Mouse (Mus musculus): Measurements from ENCODE around the gene Cd7.
A peak's percentile ranks its signal among the peaks of the same experiment; 100 is the strongest.
"Not testable (repeated sequence)": the region's sequence is repeated elsewhere in the genome, so short reads cannot be mapped to it uniquely, and the experiment has no call there.

The Cd7 gene

DNA sequence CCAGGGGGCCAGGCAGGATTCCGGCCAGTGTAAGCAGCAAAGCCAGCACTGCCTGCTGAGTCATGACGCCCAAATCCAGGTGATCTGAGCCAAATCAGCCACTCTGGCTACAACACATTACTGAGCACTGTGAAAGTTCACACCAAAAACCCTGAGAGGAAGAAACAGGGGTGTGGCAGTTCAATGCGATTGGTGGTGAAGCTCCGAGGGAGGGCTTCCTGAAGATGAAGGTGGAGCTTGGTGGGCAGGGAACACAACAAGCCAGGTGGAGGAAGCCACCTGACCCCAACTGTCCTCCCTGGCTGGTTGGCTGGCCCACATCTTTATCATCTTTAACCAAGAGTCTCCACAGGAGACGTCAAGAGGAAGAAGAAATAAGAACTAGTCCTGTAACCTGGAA lies at the start of gene Cd7:
TSS of gene Cd7 (minus strand) at position 117 of the 400 bp plus-strand sequence.
- DNase-seq: no peak

DNA sequence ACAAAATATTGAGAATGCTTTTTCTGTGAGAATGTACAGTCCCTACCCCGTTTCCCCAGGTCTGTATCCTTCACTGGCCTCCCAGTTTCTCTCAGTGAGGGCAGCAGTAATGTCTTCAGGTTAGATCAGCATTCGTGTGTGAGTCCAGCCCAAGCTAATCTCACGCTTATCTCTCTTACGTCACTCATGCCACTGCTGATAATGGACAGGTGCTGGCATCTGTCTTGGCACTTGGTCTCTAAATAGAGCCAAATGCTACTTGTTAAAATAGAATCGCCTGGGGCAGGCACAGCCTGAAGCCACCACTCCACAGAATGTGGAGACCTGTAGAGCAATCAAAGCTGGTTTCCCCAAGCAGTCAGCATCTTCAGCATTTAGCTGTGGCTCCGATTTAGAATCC lies 49.8 kb upstream of the Cd7 start:
- no peak for DNase-seq

DNA sequence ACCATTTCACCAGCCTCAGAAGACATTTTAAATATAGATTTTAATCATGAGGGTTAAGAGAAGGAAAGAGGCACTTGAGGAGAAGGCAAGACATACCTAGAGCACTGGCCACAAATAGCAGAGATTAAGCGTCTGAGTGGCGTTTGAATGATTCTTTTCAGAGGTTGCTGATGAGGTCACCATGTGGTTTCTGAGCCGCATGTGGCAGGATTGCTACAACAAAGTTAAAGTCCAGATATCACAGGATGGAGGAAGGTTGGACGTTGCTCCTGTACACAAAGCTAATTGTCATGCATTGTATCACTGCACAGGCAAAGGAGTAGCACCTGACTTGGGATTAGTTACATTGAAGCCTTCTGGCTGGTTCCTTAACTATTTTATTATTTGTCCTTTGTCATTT lies 47.1 kb upstream of the Cd7 start:
- no peak for DNase-seq

DNA sequence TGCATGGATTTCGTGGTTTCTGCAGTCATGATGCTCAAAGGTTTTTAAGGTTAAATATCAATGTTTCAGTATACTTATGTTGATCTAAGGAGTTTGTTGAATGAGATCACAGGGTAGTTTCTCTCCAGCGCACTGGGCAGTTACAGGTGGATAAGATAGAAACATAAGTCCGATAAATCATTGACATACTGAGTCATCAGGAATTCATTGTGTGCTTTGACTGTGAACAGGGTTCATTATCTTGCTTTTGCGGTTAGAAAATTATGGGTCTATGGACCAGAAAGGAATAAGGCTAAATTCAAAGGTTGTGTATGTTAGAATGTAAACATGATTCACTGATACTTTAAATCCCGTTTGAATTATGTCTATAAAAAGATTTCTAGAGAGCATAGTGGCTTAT lies 46.0 kb upstream of the Cd7 start:
- DNase-seq: no peak

DNA sequence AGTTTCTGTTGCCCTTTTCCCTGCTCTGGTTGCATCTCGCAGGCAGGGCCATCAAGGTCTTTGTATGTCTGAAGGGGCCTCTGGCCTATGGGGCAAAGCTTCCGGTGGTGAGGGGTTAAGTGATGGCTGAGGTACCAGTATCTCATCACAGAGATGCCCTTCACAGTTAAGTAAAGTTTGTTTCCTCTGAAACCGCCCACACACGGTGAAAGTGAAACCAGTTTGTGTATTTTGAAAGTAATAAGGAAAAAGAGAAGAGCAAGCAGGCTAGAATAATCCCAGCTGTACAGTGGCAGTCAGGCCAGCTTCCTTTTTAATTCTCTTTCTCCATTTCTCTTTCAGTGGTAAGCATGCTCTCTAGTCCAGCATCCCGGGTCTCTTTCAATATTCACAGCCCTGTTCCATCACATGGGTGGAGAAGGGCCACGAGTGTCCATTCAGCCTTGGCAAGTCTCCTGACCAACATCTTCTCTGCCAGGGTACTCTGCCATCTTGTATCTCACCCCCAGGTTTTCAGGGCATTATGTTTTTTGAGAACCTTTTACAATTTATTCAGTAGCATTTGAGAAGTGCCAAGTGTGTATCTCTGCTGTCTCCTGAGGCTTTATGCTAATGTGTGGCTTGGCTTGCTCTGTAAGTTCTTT lies 43.8 kb upstream of the Cd7 start:
- DNase-seq: peak; percentile 22 to 30

DNA sequence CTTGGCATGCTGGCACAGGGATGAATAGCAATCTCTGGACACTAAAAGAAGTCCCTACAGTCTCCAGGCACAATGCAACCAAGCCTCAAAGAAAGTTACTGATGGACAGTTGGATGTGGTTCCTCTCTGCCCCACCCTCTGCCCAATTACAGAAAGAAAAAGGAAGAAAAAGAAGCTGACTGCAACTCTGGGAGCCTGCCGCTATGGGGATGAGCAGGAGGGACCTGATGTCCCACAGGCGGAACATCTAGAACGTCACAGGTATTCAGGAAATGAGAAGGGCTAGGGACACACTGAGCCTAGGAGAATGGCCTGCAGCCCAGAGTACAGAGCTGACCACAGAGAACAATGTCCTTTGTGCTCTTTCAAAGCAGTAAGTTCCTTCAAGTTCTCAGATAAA lies 43.0 kb upstream of the Cd7 start:
- DNase-seq: peak in 1 of 2 experiments; percentile 5

DNA sequence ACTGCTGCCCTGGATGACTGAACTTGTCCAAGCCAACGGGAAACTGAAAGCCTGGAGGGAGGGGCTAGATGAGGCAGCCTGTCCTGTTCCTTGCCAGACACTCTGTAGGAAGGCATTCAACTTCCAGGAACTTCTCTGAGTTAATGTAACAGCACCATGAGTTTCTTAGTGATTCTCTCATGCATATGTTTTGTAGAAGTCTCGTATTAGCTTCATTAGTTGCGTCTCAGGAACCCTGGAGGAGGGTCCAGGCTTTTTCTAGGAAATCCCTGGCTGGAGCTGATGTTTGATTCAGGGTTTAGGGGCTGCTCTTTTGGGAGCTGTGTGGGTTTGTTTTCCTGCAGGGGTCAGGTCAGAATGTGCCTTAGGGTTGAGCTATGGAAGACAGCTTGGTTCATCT lies 41.9 kb upstream of the Cd7 start, which contains the start of gene Sectm1a:
TSS of gene Sectm1a (minus strand) at position 101 of the 400 bp plus-strand sequence.
- no peak for DNase-seq

DNA sequence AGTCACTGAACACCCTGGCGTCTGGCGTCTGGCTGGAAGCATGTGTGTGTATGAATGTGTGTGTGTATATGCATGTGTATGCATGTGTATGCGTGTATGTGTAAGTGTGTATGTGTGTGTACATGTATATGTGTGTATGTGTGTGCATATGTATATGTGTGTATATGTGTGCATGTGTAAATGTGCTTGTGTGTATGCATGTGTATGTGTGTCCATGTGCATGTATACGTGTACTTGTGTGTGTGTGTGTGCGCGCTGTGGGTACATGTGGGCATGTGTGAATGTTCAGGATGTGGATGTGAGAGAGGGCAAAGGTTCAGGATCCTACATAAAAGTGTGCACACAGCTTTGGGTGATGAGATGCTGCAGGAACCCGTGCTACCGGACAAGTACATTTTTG lies 41.1 kb upstream of the Cd7 start:
- no peak for DNase-seq

DNA sequence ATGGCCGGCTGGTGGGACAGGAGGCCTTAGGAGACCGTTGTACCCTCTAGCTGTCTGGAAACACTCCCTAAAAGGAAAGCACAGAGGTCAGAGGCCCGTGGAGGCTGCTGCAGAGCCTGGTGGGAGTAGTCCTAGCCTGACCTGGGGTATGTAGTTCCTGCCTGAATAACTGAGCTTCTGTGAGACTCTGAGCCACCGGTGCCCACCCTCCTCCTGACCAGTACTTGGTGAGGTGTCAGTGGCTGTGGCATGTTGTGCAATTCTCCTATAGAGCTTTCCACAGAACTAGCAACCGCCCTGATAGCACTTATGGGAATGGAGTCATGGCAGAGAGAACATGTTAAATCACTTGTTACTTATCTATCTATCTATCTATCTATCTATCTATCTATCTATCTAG lies 36.4 kb upstream of the Cd7 start:
- no peak for DNase-seq

DNA sequence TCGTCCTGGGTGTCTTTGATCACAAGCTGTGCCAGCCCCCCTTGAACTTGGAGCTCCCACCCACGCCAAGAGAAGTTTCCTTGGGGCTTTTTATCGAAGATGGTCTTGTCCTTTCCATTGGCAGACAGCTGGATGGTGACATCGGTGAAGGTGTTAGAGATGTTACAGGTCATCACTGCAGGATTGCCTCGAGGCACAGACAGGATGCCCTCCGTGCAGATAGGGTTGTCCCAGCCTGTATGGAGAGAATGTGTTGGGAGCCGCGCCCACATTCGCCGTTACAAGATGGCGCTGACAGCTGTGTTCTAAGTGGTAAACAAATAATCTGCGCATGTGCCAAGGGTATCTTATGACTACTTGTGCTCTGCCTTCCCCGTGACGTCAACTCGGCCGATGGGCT lies 30.4 kb upstream of the Cd7 start:
- not testable (repeated sequence) for DNase-seq

DNA sequence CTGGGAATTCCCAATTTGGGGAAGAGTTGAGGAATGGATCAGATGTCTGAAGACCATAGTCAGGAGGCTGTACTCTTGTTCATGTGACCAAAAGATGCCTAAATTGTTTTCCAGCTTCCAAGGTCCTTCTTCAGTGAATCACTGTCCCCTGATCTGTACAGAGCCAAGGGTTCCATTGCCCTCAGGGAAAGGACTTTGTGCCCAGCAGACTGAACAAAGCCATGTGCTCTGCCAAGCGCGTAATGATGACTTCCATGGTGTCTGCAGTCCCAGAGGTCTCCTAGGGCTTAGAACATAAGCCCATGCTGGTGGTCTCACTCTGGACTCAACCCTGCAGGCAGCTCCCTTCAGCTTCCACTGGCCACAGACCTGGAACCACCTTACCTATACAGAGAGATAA lies 28.7 kb upstream of the Cd7 start:
- no peak for DNase-seq

DNA sequence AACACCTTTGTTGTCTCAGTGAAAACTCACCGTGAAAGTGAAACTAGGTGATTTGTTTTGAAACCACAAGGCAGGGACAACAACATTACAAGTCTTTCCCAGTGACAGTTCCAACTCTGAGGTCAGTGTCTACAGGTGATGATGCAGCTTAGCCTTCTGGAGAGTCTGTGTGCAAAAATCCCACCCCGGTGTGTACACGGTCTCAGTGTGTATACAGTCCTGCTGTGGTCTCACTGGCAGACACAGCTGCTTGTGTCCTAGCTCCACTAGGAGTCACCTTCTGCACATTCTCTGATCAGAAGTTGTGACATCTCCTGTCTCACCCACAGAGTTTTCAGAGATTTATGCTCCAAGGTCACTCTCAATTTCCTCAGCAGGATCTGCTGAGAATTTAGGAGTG lies 25.0 kb upstream of the Cd7 start:
- DNase-seq: no peak

DNA sequence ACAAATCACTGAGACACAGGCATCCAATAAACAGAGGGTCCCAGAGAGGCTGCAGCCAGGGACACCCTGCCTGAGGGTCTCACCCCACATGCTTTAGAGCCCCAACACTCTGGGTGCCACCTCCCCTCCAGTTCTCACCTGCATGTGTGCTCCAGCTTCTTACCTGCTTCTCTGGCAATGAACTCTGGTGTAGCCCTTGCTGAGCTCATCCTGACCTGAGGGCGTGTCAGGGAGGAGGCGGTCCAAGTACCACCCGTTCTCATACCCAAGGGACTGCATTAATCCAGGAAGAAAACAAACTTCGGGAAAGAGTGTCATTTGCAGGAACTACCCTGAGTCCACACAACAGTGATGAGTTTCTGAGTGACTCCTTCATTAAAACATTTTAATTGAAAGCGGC lies 24.2 kb upstream of the Cd7 start, which contains the start of gene Sectm1b:
TSS of gene Sectm1b (minus strand) at position 191 of the 400 bp plus-strand sequence.
- DNase-seq: no peak

DNA sequence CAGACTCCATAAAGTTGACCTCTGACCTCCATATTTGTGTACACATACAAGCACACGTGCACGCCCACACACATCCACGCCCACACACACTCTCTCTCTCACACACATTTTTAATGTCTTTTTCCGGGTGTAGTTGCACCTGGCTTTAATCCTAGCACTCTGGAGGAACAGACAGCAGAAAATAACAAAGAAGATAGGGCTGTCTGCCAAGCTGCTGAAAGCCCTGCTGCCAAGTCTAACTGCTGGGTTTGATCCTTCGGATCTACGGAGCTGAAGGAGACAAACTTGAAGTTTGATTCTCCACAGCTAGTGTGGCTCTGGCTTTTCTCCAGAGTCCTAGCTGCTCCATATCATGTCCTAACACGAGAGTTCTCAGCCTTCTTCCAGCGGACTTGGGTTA lies 22.4 kb upstream of the Cd7 start:
- no peak for DNase-seq

DNA sequence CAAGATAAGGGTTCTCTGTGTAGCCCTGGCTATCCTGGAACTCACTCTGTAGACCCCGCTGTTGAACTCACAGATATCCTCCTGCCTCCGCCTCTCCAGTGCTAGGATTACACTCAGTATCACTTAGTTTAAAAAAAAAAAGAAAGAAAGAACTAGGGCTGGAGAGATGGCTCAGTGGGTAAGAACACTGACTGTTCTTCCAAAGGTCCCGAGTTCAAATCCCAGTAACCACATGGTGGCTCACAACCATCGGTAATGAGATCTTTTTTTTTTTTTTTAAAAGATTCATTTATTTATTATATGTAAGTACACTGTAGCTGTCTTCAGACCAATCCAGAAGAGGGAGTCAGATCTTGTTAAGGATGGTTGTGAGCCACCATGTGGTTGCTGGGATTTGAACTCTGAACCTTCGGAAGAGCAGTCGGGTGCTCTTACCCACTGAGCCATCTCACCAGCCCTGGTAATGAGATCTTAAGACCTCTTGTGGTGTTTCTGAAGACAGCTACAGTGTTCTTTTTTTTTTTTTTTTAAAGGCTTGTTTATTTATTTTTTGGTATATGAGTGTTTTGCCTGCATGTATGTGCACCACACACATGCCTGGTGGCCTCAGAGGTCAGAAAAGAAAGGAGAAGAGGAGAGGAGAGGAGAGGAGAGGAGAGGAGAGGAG lies 21.3 kb upstream of the Cd7 start:
- DNase-seq: not testable (repeated sequence)

DNA sequence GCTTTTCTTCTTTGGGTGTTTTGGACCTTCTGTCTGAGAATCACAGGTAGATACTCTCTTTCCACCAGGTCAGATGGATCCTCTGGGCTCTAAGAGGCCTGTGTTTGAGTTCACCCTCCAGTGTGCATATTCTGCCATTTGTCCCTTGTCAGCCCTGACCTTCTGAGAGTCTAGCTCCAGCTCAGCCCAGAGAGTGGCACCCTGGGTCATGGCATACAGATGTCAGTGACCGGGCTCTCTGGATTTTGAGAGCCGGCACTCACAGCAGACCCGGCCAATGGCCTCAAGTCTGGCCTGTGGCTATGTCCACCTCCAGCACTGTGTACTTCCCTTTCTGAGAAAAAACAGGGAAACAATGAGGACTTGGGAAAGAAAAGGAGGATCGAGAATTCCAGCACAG lies 20.3 kb upstream of the Cd7 start:
- no peak for DNase-seq

DNA sequence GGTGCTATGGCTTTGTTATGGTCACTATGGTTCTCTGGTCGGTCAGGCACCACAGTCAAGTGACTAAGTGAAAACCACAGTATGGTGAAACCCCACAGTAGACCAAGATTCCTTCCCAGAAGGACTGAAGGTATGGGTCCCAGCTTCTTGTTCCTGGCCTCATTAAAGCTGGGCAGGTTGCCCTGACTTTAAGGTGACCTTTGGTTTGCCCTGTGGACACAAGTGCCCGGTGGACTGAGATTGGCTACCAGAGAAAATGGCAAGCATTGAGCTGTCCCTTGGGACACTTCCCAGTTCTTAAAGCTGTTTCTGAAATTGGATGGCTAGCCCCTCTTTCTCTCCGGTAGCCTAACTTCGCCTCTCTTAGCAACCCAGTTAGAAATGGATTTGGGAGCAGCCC lies 19.7 kb upstream of the Cd7 start:
- no peak for DNase-seq

DNA sequence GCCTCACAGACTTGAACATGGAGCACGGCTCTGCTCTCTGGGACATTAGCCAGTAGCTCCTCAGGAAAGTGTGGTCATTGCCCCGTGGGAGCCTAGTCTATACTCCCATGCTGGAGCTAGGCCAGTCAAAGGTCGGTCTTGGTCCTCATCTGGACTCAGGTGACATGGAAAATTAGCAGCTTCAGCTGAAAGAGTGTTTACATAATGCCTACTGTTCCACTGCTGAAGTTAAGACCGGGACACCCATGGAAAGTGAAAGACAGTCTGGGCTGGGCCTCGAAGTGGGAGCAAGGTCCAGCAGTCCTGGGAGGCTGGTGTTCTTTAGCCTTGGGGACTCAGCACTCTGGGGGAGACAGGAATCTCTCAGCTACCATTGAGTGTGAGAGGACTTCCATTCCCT lies 18.9 kb upstream of the Cd7 start:
- DNase-seq: no peak

DNA sequence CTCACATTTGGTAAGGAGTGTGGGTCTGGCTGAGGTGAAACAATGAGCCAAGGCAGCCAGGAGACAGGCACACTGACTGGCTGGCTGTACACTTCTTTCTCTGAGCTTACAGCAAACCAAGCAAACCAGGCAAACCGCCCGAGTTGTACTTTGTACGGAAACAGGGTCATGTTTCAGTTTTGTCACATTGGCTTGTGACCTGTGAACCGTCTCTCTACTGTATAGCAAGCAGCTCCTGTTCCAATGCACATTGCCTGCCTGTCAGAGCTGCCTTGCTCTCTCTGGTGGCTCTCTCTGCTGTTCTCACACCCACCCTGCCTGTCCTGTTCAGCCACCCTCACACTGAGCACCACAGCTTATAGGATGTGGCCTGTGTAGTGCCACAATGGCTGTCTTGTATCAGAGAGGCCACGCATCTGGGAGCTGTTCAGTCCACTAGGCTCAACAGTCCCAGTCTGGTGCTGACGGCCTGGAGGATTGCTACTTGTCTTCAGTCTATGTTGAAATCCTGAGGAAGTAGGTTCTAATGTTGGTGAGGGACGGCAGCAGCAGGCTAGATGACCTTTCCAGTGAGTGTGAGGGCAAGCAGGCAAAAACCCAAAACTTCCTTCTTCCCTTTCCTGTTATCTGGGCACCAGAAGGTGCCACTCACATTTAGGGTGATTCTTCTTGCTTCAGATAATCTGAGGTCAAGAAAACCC lies 17.5 kb upstream of the Cd7 start:
- no peak for DNase-seq

DNA sequence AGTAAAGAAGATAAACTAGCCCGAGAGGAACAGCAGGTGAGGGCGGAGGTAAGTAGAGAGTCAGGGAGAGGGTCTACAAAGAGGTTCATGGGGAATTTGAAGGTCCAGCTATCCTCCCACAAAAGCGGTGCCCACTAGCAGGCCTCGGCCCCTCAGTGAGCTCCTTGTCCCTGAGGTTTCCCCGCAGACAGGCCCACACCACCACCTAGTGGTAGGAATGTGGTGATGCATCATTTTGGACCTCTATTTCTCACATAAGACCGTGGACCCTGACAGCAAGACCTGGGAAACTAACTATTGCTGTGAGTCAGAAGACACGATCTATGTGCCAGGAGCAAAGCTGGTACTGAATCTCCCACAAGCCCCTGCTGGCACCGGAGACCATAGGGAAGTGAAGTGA lies 14.3 kb upstream of the Cd7 start:
- DNase-seq: peak; percentile 71 to 82

DNA sequence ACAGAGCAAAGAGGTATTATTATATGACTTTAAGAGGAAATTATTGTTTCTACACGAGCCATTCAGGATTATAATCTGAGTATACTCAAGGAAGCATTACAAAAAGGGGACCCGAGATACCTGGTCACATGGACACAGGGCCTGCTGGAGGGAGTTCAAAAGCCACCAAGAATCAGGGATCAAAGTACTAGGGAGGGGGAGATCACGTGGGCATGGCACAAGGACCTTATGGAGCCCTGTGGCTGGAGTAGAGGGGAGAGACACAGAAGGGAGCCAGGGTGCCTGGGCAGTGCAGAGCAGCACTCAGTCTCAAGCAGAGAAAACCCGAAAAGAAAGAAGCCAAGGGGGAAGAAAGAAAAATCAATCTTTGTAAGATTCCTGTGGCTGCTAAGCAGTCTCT lies 13.2 kb upstream of the Cd7 start:
- DNase-seq: no peak

DNA sequence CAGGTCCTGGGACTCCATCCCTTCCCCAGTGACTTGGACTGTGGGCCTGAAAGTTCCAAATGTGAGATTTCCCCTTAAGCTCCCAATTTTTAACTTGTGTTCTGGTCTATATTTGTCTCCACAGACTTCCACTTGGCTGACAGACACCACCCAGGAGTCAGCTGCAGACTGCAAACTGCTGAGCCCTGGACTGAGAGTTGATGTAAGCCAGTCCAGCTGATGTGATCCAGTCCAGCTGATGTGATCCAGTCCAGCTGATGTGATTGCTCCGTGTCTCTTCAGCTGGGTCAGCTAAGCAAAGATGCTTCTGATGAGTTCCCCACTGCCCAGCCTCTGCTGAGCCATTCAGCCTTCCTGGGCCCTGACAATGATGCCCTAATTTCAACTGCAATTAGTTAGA lies 12.6 kb upstream of the Cd7 start:
- no peak for DNase-seq

DNA sequence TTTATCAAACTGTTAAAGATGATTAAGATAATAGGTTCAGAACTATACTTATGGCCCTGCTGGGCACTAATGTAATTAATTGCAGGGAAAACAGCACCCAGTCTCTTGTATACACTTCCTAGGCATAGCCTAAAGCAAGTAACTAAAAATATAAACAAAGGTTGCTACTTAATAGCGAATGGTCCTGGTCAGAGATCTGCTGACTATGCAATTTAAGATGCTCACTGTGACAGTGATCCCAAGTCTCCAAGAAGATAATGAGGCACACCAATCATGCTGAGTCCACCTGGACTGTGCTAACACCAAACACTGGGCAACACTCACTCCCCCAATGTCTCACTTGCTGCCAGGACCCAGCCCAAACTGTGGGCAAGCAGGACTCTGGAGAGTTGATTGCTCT lies 10.6 kb upstream of the Cd7 start:
- DNase-seq: no peak

DNA sequence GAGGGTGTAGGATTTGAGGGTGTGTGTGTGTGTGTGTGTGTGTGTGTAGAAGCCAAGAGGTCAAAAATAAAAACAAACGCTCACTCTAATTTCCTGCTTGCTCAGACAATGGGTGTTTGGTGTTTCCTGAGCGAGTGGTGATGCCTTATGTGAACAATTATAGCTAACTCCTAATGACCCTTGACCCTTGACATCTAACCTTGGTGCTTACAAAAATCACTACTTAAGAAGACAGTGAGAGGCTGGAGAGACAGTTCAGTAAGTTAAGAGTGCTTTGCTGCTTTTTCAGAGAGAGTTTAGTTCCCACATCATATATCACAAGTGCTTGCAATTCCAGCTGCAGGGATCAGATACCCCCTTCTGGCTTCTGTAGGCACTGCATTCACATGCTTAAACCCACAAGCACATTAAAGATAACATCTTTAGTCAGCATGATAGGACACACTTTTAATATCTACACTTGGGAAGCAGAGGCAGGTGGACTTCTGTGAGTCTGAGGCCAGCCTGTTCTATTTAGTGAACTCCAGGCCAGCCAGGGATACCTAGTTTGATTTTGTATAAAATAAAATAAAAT lies 8.7 kb upstream of the Cd7 start:
- DNase-seq: no peak
